Mouse (Mus musculus) midbrain, embryonic 13.5 days (tissue): ENCODE results near the gene Met. TPM values are rescaled to one million over a fixed set of nuclear protein-coding genes. Genes with fewer than 3 reads are reported as not detected.
A peak's percentile ranks its signal among the peaks of the same experiment; 100 is the strongest.

Experiments
- ATAC-seq: fragments of 200-750 bp; cut with Nextera tagmentation; 2 replicates; pipeline ENCODE4 v1.8.0; 2017; ENCODE audit warnings: mild to moderate bottlenecking, moderate TSS enrichment, moderate library complexity
- H3K27ac ChIP-seq: fragments of 300-500 bp; sonication (generic); 2 replicates; pipeline ENCODE4 v1.5.1; 2015; ENCODE audit warnings: inconsistent platforms, mild to moderate bottlenecking, moderate library complexity
- H3K27me3 ChIP-seq: fragments of 300-500 bp; sonication (generic); 2 replicates; pipeline ENCODE4 v1.6.1; 2015; ENCODE audit warnings: mild to moderate bottlenecking, inconsistent platforms
- H3K36me3 ChIP-seq: fragments of 300-500 bp; sonication (generic); 2 replicates; pipeline ENCODE4 v1.6.1; 2015; ENCODE audit warnings: mild to moderate bottlenecking, inconsistent platforms
- H3K4me1 ChIP-seq: fragments of 300-500 bp; sonication (generic); replicated peaks from 2 replicates; pipeline ENCODE4 v1.6.1; 2015; ENCODE audit warnings: inconsistent platforms
- H3K4me2 ChIP-seq: fragments of 300-500 bp; sonication (generic); replicated peaks from 2 replicates; pipeline ENCODE4 v1.6.1; 2015; ENCODE audit warnings: moderate library complexity, mild to moderate bottlenecking, inconsistent platforms
- H3K4me3 ChIP-seq: fragments of 300-500 bp; sonication (generic); replicated peaks from 2 replicates; pipeline ENCODE4 v1.5.1; 2015; ENCODE audit warnings: mild to moderate bottlenecking, inconsistent platforms
- H3K9ac ChIP-seq: fragments of 300-500 bp; sonication (generic); replicated peaks from 2 replicates; pipeline ENCODE4 v1.6.1; 2015; ENCODE audit warnings: mild to moderate bottlenecking, inconsistent platforms
- H3K9me3 ChIP-seq: fragments of 300-500 bp; sonication (generic); 2 replicates; pipeline ENCODE4 v1.6.1; 2016; ENCODE audit warnings: mild to moderate bottlenecking, inconsistent platforms
- WGBS: fragments of 180-500 bp; shearing (Covaris S2); methylation state at CpG from one replicate; pipeline ENCODE4 v1.1.7; 2015; 5-methylcytosine and 5-hydroxymethylcytosine counted together
- polyA plus RNA-seq: library from polyadenylated mRNA; unstranded; fragments of >200 nt; fragmentation: Nextera tagmentation; extraction: Ambion mirVana; gene quantifications from 2 replicates; pipeline ENCODE4 v1.2.1, GENCODE M21; 2015

The Met gene
- polyA plus RNA-seq, 1 experiment from 2014 or later: 0.89 TPM

DNA sequence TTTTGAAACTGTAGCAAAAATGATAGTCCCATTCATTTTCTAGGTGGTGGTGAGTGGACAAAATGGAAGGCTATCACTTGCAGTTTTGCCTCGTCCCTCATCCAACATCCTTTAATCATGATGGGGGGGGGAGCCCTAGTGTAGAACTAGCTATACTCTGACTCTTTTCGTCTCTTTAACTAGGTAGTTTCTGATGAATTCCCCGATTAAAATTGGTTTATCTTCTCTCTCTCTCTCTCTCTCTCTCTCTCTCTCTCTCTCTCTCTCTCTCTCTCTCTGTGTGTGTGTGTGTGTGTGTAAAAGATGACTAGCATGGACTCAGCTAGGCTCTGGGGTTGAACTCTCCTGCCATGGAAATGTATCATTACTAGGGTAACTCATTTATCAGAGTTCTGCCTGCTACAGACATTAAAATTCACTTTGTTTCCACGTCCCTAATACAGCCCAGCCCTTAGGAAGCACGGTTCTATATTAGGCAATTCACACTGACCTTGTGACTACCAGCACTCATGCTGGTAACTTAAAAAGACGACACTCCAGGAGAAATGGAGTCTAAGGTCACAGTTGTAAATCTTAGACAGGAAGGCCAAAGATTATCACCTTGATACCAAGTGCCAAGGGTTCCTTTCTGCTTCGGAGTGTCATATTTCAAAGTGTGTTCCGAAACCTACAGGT is 126.5 kb downstream of the Met start:
- peak; percentile 64; the same call in 1 of the 2 replicates for ATAC-seq
- H3K36me3 ChIP-seq: no peaks in the 10 kb centered on the region

DNA sequence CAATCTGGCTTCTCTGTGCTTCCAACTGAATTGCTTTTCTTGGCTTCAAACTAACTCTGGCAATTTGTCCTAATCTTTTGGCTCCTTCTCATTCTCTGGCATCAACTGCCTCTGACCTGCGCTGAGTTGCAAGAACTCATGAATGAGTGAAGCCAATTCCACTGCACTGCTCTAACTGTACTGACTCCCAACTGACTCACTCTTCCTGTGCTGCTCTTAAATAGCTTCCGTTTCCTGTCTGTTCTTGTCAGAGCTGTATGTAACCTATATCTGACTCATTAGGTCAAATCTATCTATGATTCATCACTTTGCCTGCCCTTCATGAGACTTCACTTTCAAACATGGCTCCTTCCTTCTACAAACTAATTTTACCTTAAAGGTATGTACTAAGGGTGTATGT is 130.4 kb downstream of the Met start:
- no peaks in the 10 kb centered on the region for H3K36me3 ChIP-seq
- peaks cover 5% of the 10 kb centered on the region; the same call in 1 of the 2 replicates for H3K9me3 ChIP-seq
- no peak for ATAC-seq
- H3K9ac ChIP-seq: no peak overlapping the region
- no peak overlapping the region for H3K4me2 ChIP-seq
- no peak overlapping the region for H3K4me3 ChIP-seq
- 0 out of 2 replicates have a peak, but pooled peaks cover 3% of the 10 kb centered on the region for H3K4me1 ChIP-seq
- H3K27ac ChIP-seq: no peak overlapping the region
- no peaks in the 10 kb centered on the region for H3K27me3 ChIP-seq
- 96% methylated on average over 2 of the region's 2 CpGs for WGBS

More for the DNA sequence above, 126.5 kb downstream of the Met start:
- H3K27ac ChIP-seq: no peak overlapping the region
- H3K4me3 ChIP-seq: no peak overlapping the region
- 0 out of 2 replicates have a peak, but pooled peaks cover 3% of the 10 kb centered on the region for H3K4me1 ChIP-seq
- WGBS: 59% methylated on average over 8 of the region's 8 CpGs
- peaks cover 5% of the 10 kb centered on the region; the same call in 1 of the 2 replicates for H3K9me3 ChIP-seq
- H3K9ac ChIP-seq: no peak overlapping the region
- H3K27me3 ChIP-seq: no peaks in the 10 kb centered on the region
- no peak overlapping the region for H3K4me2 ChIP-seq

DNA sequence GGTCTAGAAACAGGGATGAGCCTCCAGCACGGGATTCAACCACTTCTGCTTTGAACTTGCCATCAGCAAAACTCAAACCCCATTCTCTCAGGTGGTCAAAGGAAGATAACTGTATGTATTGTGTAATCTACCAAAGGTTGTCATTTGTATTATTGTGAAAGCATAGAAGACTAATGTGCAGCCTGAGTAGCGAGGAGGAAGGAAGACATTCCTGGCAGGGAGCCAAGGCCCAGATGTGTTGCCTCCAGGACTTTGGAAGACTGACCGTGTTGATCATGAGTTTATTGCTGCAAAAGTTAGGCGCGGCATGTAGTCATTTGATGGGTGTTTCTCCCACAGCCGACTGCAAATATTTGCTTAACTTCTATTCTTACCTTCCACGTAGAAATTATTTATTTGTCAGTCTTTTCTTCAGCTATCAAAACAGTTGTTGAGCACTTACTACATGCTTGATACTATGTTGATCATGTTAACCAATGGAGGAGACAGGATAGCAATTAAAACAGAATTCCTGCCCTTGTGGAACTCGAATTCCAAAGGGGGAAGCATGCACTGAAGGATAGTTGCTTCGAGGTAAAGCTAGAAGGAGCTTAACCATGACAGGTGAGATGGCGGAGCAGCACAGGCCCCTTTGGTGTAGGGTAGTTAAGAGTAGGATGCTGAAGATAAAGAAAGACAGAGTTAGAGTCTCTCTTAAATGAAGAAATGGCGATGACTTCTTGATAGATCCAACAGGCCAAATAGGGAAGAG is 132.3 kb downstream of the Met start:
- no peaks in the 10 kb centered on the region for H3K27me3 ChIP-seq
- no peaks in the 10 kb centered on the region for H3K4me1 ChIP-seq
- H3K36me3 ChIP-seq: no peaks in the 10 kb centered on the region
- H3K9ac ChIP-seq: no peak overlapping the region
- no peak for ATAC-seq
- H3K4me3 ChIP-seq: no peak overlapping the region
- H3K4me2 ChIP-seq: no peak overlapping the region
- WGBS: 89% methylated on average over 11 of the region's 11 CpGs
- peaks cover 5% of the 10 kb centered on the region; the same call in 1 of the 2 replicates for H3K9me3 ChIP-seq
- H3K27ac ChIP-seq: no peak overlapping the region

DNA sequence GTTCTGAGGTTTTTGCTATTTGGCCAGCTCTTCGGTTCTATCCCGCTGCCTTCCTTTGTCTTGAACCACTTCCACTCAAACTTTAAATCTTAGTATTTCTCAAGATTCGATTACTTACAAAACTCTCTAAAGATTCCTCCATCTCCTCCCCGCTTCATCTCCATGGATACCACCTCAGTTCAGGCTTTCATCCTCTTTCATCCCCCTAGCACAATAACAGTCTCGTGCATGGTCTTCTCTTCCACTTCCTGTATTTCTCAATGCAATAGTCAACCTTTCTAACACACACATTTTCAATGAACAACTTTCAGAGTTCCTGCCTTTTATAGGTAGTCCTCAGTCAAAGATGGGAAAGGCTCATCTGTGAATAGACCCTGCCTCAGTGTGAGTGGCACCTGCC is 135.8 kb downstream of the Met start:
- Histone ChIP-seq H3K27me3 (no peaks in the 10 kb centered on the region), H3K4me1 (no peaks in the 10 kb centered on the region), H3K27ac (no peak overlapping the region), H3K4me3 (no peak overlapping the region), H3K4me2 (no peak overlapping the region), H3K36me3 (no peaks in the 10 kb centered on the region), H3K9ac (no peak overlapping the region), H3K9me3 (no peaks in the 10 kb centered on the region)
- 76% methylated on average over 5 of the region's 5 CpGs for WGBS
- no peak for ATAC-seq

DNA sequence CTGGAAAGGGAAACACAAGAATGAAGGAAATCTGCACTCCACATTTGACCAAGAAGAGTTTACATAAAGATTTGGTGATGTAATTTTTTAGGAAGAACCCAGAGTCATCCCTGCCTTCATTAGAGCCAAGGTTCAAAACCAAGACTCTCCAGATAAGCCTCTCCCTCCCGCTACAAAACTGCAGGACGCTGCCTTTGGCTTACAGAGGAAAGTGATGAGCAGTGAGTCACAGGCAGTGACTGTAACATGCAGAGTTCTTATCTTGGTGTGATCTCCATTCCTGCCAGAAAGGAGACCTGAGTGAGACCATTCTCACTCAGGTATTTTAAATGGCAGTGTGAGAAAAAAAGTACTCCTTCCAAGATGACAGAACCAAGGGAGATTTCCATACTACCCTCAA is 137.9 kb downstream of the Met start:
- no peak overlapping the region for H3K27ac ChIP-seq
- no peak overlapping the region for H3K4me3 ChIP-seq
- no peaks in the 10 kb centered on the region for H3K4me1 ChIP-seq
- H3K9ac ChIP-seq: no peak overlapping the region
- no peaks in the 10 kb centered on the region for H3K9me3 ChIP-seq
- 79% methylated on average over 2 of the region's 2 CpGs for WGBS
- H3K36me3 ChIP-seq: no peaks in the 10 kb centered on the region
- H3K27me3 ChIP-seq: no peaks in the 10 kb centered on the region
- no peak overlapping the region for H3K4me2 ChIP-seq
- no peak for ATAC-seq

DNA sequence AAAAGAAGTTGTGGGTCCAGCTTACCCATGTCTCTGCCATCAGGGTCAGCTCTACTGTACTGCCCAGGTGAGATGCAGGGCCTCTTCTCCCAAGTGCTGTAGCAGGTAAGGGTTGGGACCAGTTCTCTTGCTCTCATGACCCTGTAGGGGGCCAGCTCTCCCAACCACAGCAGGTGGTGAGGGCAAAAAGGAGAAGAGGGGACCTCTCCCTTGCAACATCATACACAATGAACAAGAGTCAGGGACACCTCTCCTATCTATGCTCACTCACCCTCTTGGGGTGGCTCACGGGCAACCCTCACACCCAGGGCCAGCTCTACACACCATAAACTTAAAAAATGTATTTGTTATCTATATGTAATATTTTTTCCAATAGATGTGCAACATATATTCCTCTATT is 143.3 kb downstream of the Met start:
- no peaks in the 10 kb centered on the region for H3K9me3 ChIP-seq
- ATAC-seq: no peak
- no peaks in the 10 kb centered on the region for H3K27me3 ChIP-seq
- no peak overlapping the region for H3K27ac ChIP-seq
- no peaks in the 10 kb centered on the region for H3K4me1 ChIP-seq
- 88% methylated on average over 1 of the region's 1 CpGs for WGBS
- no peak overlapping the region for H3K4me2 ChIP-seq
- H3K4me3 ChIP-seq: no peak overlapping the region
- no peak overlapping the region for H3K9ac ChIP-seq
- no peaks in the 10 kb centered on the region for H3K36me3 ChIP-seq

DNA sequence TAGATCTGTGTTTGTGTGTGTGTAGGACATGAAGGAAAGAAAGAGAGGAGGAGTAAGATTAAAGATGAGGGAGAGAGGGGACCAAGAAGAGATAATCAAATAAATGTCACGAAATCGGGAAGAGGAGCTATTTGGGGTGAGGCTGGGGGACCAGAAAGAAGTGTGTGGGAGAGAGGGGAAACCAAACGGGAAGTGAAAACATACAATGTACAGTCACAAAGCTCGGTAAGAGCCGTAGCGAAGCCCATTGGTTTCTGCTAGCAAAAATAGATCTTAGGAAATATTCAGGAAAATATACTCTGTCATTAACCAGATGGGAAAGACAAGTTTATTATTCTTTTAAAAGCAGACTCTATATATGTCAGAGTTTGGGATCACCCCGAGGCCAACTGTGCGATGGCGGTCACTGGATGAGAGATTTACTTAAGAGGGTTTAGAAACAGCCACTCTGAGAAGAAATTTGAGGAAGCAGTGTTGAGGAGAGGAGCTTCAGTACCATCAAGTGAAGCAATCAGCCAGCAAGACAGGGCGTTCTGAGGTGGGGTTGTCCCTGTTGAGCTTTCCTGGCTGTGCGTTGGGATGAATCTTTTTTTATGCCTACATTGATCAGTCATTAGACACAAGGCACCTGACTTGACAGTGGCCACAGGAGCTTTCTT is 147.9 kb downstream of the Met start:
- ATAC-seq: no peak
- Histone ChIP-seq H3K9ac (no peak overlapping the region), H3K4me3 (no peak overlapping the region), H3K9me3 (no peaks in the 10 kb centered on the region), H3K4me2 (no peak overlapping the region), H3K27me3 (no peaks in the 10 kb centered on the region), H3K4me1 (no peaks in the 10 kb centered on the region), H3K36me3 (no peaks in the 10 kb centered on the region), H3K27ac (no peak overlapping the region)
- WGBS: 91% methylated on average over 11 of the region's 11 CpGs

DNA sequence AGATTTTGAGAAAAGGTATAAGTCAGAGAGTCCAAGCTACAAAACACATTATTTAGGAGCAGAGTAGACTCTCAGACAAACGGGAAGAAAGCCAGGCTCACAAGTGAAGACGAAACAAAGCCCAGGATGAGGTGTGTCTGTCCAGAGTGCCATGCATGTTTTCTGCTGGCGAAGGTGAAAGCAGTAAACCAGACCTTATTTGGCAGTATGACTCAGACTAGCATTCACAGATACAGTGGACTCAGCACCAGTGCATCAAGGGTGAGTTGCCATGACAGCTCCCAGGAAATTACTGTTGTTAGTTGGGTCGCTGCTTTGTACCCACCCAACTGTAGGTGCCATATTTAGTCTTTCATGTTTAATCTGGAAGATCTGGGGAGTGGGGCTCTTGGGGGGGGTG is 149.1 kb downstream of the Met start:
- no peaks in the 10 kb centered on the region for H3K4me1 ChIP-seq
- H3K9ac ChIP-seq: no peak overlapping the region
- H3K36me3 ChIP-seq: no peaks in the 10 kb centered on the region
- H3K4me3 ChIP-seq: no peak overlapping the region
- WGBS: 85% methylated on average over 4 of the region's 4 CpGs
- no peak overlapping the region for H3K27ac ChIP-seq
- no peaks in the 10 kb centered on the region for H3K9me3 ChIP-seq
- no peak overlapping the region for H3K4me2 ChIP-seq
- no peak for ATAC-seq
- no peaks in the 10 kb centered on the region for H3K27me3 ChIP-seq

DNA sequence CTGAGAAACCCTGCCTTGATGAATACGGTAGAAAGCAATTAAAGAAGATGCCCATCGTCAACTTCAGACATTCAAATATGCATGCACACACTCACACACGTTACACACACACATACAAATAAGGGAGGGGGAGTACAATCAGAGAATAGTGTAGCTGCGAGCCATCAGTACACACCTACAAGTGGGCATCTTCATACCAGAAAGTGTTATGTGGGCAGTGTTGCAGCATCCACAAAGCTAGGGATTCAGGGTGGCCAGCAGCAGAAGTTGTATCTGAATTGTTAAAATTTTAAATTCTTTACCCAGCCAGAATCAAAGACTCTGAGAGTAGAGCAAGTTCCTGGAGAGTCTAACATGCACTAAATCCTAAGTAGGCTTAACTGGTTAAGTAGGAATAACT is 157.2 kb downstream of the Met start:
- no peaks in the 10 kb centered on the region for H3K9me3 ChIP-seq
- H3K4me3 ChIP-seq: no peak overlapping the region
- no peak overlapping the region for H3K27ac ChIP-seq
- whole genome bisulfite sequencing: 87% methylated on average over 4 of the region's 4 CpGs
- H3K4me1 ChIP-seq: no peaks in the 10 kb centered on the region
- no peaks in the 10 kb centered on the region for H3K36me3 ChIP-seq
- ATAC-seq: no peak
- H3K4me2 ChIP-seq: no peak overlapping the region
- H3K27me3 ChIP-seq: no peaks in the 10 kb centered on the region
- no peak overlapping the region for H3K9ac ChIP-seq

DNA sequence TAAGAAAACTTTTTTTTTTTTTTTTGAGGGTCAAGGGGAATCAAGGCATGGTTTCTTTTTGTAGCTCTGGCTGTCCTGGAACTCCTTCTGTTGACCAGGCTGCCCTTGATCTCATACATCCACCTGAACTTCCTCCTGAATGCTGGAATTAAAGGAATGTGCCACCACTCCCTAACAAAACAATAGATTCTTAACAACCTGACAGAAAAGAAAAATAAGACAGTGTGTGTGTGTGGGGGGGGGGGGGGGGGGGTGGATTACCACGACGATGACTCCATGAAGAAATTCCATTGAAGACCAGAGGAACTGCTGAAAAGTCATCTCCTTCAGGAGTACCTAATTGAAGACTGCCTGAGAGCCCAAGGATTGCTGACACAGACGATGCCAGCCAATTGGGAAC is 157.8 kb downstream of the Met start:
- Histone ChIP-seq H3K9me3 (no peaks in the 10 kb centered on the region), H3K9ac (no peak overlapping the region), H3K27me3 (no peaks in the 10 kb centered on the region), H3K4me3 (no peak overlapping the region), H3K36me3 (no peaks in the 10 kb centered on the region), H3K4me2 (no peak overlapping the region), H3K27ac (no peak overlapping the region), H3K4me1 (no peaks in the 10 kb centered on the region)
- ATAC-seq: no peak
- 76% methylated on average over 3 of the region's 3 CpGs for WGBS
